Mouse (Mus musculus): ENCODE data around the gene Fam149b. TPM values are rescaled to one million over a fixed set of nuclear protein-coding genes. Genes with fewer than 3 reads are reported as not detected.

Gene Fam149b
- polyA plus RNA-seq, 1 experiment from 2014 or later, result 24.2 TPM

Other genes starting within 250 kb of the Fam149b start
- 7.7 TPM in 2 replicates for gene Saysd1, start 209.6 kb upstream of the Fam149b start, polyA plus RNA-seq (2014; fragmentation: Nextera tagmentation; extraction: Ambion mirVana)
- gene Kcnk5, start 166.4 kb upstream of the Fam149b start, polyA plus RNA-seq (2014; fragmentation: Nextera tagmentation; extraction: Ambion mirVana), result 9.6 and 10.1 TPM in 2 replicates
- gene Kcnk16, start 79.0 kb upstream of the Fam149b start, polyA plus RNA-seq (2014; fragmentation: Nextera tagmentation; extraction: Ambion mirVana), result 1.9 and 2.2 TPM in 2 replicates
- gene Nudt13, start 53.5 kb upstream of the Fam149b start, polyA plus RNA-seq (2014; fragmentation: Nextera tagmentation; extraction: Ambion mirVana), result 10.0 and 12.2 TPM in 2 replicates
- gene Ecd, start within 50 bp of the Fam149b start, polyA plus RNA-seq (2014; fragmentation: Nextera tagmentation; extraction: Ambion mirVana), result 76.1 and 80.5 TPM in 2 replicates
- 174 and 191 TPM in 2 replicates for gene Dnajc9, start 40.7 kb downstream of the Fam149b start, polyA plus RNA-seq (2014; fragmentation: Nextera tagmentation; extraction: Ambion mirVana)
- gene Mrps16, start 45.5 kb downstream of the Fam149b start, polyA plus RNA-seq (2014; fragmentation: Nextera tagmentation; extraction: Ambion mirVana), result 116 and 119 TPM in 2 replicates
- 0.17 TPM in 1 of 2 replicates, not detected in the other for gene Cfap70, start 104.1 kb downstream of the Fam149b start, polyA plus RNA-seq (2014; fragmentation: Nextera tagmentation; extraction: Ambion mirVana)
- 52.8 and 56.5 TPM in 2 replicates for gene Anxa7, start 132.0 kb downstream of the Fam149b start, polyA plus RNA-seq (2014; fragmentation: Nextera tagmentation; extraction: Ambion mirVana)
- 0.86 and 1.2 TPM in 2 replicates for gene Mss51, start 148.7 kb downstream of the Fam149b start, polyA plus RNA-seq (2014; fragmentation: Nextera tagmentation; extraction: Ambion mirVana)
- 41.9 and 42.0 TPM in 2 replicates for gene Ppp3cb, start 198.4 kb downstream of the Fam149b start, polyA plus RNA-seq (2014; fragmentation: Nextera tagmentation; extraction: Ambion mirVana)

Data from liver, embryonic 11.5 days (tissue).